Mouse (Mus musculus): ENCODE results near the gene Lonp2.
A peak's percentile ranks its signal among the peaks of the same experiment; 100 is the strongest.

Gene Lonp2

GRCm38 (mm10) chr8:86749842-86750241 is 126.0 kb downstream of the Lonp2 start:
- DNase-seq (ENCODE audit: low spot score in 2 of 2): no peak

- DNase-seq (ENCODE audit: low spot score in 2 of 2): peak in 1 of 2 experiments; percentile 17
Observed at GRCm38 (mm10) chr8:86756948-86757733, 133.3 kb downstream of the Lonp2 start.

DNA sequence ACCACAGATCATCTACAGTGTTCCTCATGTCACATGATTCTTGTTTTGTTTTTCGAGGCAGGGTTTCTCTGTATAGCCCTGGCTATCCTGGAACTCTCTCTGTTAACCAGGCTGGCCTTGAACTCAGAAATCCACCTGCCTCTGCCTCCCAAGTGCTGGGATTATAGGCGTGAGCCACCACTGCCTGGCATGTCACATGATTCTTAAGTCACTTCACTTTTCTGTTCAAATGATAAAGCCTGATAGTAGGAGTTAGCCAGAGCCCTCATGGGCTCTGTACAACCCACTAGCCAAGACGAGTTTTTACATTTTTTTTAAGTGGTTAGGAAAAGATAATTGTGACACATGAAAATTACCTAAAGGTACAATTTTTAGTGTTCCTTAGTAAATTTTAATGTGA is 134.8 kb downstream of the Lonp2 start:
- no peak for DNase-seq (ENCODE audit: low spot score in 2 of 2)

DNA sequence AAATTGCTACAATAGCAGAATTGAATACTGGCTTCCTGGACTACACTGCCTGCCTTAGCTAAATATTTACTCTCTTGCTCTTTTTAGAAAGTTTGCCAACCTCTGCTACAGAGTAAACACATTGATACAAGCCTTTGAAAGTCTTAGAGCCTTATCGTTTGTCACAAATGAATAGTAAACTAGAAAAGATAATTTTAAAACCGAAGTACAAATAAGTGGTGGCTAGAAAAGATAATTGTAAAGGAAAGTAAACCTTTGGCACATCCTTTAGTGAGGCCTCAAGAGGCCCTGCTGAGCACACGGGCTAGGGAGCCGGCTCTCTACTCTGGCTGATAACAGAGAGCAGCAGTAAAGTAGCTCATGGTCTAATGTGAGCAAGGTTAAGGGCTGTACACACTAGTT is 135.2 kb downstream of the Lonp2 start:
- DNase-seq (ENCODE audit: low spot score in 2 of 2): no peak

DNA sequence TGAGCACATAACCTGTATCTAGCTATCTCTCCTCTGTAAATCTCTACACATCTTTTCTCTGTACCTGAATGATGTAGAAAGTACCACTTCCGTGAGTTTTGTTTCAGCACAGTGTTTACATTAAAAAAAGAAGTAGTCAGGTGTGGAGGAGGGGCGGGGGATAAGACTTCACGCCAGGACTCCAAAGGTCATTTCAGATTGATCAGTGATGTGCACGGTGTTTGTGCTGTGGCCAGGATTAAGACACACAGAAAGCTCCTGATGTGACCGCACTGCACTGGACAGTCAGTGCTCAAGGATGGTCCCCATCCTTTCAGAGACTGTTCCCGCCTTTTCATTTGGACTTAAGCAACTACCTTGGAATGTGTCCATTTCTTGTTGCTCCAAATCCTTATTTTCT is 136.9 kb downstream of the Lonp2 start:
- DNase-seq (ENCODE audit: low spot score in 2 of 2): no peak

GRCm38 (mm10) chr8:86762806-86763205 is 139.0 kb downstream of the Lonp2 start:
- DNase-seq (ENCODE audit: low spot score in 2 of 2): no peak

DNA sequence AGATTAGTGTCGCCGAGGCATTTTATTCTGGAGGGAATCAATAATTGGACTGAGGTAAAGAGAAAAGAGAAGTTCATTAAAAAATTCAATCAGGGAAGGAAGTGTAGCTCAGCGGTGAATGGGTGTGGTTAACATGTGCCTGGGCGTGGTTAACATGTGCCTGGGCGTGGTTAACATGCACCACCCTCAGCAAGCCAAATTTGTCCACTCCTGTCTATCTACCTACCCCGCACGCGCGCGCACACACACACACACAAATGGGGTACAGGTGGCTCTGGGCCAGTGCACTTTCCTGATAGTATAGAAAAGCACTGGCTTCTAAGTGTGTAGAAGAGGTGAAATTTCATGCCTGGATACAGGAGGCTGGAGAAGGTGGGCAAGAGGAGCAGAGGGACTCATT is 141.3 kb downstream of the Lonp2 start:
- DNase-seq (ENCODE audit: low spot score in 2 of 2): no peak

- DNase-seq (ENCODE audit: low spot score in 2 of 2): no peak
Observed at GRCm38 (mm10) chr8:86765669-86766068, 141.8 kb downstream of the Lonp2 start.

GRCm38 (mm10) chr8:86766548-86767211 is 142.8 kb downstream of the Lonp2 start:
- DNase-seq (ENCODE audit: low spot score in 2 of 2): no peak

GRCm38 (mm10) chr8:86768499-86768898 is 144.7 kb downstream of the Lonp2 start:
- no peak for DNase-seq (ENCODE audit: low spot score in 2 of 2)

DNA sequence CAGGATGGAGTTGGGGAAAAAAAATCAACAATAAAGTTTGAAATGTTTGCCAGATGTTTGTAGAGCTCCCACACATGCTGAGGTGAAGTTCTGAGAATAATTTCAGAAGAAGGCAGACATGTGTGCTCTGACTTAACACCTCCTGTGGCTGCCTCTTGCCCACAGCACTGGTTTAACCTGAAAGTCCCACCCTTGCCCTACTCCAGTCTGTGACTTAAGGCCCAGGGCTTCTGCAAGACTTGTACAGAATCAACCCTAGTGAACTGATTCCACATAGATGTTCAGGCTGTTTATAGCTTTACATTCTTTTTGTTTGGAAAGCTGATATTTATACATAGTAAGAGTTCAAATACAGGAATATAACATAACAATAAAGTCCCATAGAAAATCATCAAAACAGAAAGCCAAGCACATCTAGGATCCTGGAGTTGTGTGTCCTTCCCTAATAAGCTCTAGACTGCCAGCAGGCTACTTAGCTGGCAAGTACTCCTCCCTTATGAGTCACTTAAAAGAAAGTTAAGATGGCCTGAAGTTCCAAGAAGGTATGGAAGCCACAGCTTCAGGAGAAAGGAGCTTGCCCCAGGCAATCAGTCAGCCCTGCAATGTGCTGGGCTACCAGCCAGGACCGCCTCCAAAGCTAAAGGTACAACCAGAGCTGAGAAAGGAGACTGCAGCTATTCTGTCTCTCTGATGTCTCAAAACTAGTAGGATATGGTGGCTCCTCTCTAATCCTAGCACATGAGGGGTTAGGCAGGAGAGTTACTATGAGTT is 146.3 kb downstream of the Lonp2 start:
- DNase-seq (ENCODE audit: low spot score in 2 of 2): no peak
